Mouse (Mus musculus): ENCODE measurements around the gene Rab37.

- TF ChIP-seq CTCF (IDR thresholded peaks at IDR 0.05; ENCODE audit: low read depth) = no peak
- no peak for TF ChIP-seq EP300 (IDR thresholded peaks at IDR 0.05; ENCODE audit: low read depth)
These were observed 6.2 kb upstream of the Rab37 start for GRCm38 (mm10) chr11:115085064-115085463.

All from liver, postnatal 0 days (tissue).